Mouse (Mus musculus): Measurements from ENCODE around the gene Mapk6.

The Mapk6 gene

DNA sequence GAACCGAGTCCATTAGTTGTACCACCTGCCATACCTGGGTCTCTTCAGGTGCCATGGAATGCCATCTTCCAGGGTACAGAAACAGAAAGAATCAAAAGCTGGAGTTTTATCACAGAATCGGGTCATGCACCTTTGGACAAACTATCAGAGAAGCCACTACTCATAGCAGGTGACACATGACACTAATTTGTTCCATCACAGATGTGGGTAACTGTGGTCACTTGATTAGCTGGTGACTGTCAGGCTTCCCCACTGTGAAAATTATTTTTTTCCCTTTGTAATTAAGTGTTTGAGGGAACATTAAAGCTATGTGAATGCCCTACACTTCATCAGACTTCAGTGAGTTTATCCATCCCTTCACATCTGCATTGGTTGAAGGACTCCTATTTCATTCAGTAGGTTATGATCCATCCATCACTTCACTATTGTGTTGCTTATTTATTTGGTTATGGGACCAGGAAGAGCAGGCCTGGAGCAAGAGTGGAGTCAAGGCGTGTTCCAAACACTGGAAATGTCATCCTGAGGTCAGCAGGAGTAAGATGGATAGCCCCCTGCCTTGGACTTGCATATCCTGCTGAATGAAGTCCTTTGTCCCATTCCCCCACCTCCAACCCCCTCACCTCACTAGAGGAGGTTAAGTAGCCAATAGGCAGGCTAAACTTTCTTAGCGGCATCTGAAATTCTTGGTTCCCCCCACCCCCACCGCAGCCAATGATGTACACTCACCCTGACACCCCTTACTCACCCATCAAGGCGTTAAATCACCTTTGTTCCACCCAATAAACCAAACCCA lies 14.7 kb upstream of the Mapk6 start:
- peak; percentile 63 for DNase-seq (ENCODE audit: low spot score)

DNA sequence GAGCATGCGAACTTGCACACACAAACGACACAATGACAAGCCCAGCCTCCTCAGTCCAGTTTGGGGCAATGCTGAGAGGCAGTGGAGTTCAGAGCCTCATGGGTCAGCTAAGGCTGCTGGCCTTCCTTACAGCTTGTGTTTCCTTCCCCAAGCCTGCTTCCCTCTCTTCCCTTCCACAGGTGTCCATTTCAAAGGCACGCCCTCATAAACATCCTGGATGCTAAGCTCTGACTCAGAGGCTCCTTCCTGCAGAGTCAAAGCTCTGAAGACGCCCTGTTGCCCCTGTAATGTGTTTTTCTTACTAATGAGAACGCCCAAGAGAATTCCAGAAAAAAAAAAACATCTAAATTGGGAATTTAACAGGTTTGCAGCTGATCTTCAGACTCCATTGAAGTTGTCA lies 13.9 kb upstream of the Mapk6 start:
- no peak for DNase-seq (ENCODE audit: low spot score)

DNA sequence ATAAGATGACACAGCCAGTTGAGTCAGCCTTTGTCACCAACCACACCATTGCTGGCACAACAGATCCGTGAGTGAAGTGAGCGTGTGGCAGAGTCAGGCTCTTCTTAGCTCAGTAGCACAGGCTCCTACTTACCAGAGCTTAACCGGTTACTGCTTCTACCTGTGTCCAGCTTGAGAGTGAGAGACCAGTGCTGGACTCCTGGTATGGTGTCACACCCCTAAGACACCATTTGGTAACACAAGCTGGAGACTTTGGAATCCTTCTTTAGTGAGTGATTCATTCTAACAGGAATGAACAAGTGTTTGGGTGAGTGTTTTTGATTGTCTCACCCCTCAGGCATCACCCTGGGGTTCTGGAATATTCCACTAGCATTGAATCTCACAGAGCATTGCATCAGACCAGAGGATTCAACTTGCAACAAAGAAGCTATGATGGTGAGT lies 12.5 kb upstream of the Mapk6 start:
- no peak for DNase-seq (ENCODE audit: low spot score)

DNA sequence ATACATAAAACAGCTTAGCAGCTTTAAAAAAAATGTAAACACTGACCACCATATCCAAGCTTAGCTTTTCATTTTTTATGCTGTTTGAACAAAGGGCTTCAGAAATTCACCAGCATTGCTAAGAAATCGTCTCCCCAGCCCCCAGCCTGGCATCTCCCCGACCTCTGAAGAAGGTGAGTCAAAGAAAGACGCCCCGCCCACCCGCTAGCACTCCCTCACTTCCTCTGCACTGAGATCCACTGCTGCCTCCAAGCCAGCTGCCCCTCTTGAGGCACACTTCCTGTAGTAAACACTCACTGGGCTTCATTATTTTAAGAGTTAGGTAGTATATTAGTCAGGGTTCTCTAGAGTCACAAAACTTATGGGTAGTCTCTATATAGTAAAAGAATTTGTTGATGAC lies 4.4 kb upstream of the Mapk6 start:
- DNase-seq (ENCODE audit: low spot score): no peak

DNA sequence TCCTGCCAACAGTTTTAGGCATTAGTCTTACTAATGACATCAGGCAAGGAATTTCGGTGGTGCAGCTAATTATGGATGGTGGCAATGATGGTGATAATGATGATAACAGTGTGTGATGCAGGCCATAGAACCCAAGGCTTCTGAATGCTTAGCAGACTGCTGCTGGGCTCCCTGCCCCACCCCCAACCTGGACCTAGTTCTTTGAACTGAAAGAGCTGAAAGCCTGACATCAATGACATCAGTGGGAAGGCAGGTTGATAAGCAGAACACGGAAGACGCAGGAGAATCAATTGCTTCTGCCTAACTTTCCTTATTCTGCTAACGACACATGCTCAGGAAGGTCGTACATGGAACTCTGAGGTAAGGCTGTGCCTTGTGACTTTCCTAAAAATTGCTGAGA lies 3.4 kb upstream of the Mapk6 start:
- DNase-seq (ENCODE audit: low spot score): no peak

DNA sequence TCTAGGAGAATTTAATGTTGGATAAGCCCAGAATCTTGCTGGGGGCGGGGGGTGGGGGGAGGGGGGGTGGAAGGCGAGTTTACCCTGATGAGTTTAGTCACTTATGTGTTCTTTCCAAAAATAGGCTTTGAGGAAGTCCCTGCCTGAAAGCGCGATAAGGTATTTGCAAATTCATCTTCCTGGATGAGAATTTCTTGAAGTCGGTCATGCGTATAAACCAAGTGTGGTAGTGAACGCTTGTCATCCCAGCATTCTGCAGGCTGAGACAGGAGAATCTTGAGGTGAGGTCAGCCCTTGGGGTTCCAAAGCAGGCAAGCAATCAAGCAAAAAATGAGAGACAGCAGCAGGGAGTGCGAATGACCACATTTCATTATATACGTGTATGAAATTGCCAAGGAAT lies 1.8 kb upstream of the Mapk6 start:
- no peak for DNase-seq (ENCODE audit: low spot score)

DNA sequence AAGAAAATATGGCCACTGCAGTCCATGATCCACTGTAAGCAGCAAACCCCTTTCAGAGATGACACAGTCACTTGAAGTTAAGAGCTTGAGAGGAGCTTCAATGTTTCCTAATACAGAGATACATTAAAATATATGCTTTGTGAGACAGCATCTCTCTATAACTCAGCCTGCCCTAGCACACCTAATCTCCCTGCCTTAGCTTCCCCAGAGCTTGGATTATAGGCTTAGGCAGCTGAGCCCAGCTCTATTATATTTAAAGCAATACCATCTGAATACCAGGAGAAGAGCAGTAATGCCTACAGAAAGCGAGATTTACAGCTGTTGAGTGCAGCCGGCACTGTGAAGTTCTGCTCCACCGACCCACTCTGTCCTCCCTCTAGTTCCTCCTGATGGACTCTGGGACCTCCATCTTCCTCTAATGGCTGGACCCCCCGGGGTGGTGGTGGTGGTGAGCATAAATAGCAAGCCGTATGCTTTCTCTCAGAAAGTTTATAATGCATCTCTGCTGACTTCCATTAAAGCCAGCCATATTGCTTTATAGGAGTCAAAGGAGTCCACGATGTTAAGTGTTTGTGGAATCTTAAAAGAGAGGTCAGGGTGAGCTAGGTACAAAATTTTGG lies 1.2 kb upstream of the Mapk6 start:
- DNase-seq (ENCODE audit: low spot score): no peak

DNA sequence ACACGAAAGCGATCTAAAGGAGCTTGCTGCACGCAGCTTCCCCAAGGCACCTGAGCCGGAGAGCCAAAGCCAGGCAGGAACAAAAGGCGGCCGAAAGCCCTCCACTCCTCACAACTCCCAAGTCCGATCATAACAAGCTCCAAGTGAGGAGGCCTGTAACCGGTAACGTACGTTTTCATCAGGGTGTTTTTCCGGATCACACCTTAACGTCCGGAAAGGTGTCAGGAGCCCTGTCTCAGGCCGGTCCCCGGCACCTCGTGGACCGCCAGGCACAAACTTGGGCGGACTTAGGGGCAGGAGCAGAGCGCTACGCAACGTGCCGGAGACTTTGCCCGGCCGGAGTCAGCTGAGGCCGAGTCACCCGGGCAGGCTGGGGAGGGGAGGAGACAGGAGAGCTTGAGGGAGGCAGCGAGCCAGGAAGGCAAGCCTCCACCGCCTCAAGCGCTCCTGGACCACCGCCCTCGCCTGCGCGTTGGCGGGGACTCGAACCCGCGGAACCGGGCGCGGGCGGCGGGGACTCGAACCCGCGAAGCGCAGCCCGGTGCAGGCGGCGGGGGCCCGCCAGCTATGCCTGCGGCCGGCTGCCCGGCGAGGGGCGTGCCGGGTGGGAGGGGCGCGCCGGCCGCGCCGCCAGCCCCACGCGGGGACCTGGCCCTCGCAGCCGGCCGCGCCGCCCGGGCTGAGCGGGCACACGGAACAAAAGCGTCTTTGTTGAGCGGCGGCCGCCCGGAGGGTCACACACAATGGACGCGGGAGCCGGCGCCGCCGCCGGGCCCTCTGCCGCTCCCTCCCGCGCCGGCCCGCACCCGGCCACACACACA lies 564 bp downstream of the Mapk6 start:
- DNase-seq (ENCODE audit: low spot score): peak; percentile 81

DNA sequence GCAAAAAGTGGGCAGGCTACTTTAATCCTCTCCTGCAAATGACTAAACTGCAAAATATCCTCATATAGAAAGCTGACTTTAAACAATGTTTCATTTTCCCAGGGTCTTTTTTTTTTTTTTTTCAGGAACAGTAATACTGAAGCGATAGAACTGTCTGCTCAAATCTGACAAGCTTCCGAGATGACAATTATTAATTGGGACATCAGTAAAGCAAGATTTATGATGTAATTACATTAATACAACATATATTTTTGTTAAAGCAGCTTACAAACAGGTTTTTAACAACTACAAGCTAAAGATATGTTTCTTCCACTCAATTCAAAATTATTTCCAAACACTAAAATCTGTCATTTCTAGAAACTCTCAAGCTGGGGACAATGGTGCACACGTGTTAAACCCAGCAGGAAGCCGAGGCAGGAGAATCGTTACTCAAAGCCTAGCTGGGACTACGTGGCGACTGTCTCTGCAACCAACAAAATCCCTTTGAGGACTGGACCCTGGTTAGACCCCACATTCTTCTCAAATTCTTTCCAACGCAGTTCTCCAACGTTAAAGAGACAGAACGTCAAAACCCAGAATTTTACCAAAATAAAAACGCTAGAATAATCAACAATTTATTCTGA lies 1.5 kb downstream of the Mapk6 start:
- DNase-seq (ENCODE audit: low spot score): peak; percentile 66

DNA sequence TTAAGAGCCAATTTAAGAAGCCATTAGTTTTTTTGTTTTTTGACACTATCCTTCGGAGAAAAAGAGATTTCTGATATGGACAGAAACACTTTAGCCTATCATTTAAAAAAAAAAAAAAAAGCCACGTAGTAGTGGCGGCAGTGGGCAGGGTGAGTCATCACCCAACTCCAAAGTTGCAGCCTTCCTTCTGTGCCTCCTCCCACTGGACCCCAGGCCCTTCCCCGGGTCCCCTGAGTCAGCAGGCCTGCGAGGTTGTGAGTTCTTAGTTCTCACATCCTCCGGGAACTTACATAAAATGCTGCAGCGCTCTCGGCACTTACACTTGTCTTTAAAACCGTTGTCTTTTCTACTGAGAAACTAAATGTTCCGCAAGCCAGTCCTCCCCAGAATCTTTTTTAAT lies 2.0 kb downstream of the Mapk6 start:
- peak; percentile 60 for DNase-seq (ENCODE audit: low spot score)

DNA sequence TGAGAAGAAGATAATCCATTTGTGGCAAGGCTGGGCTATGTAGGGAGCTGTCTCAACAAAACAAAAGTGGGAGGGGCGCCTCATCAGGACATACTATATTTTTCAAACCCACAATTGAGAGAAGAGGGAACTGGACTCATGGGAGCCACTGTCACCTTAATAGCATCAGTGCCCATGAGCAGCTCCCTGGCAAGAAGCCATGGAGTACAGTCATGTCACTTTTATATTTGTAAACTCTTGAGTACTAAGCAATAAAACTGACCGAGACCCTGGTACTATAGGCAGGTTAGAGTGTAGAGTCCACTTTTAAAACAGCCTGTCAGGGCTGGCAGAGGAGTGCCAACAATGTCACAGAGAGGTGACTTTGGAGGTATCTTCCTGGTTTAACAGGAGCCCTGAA lies 3.7 kb downstream of the Mapk6 start:
- no peak for DNase-seq (ENCODE audit: low spot score)

DNA sequence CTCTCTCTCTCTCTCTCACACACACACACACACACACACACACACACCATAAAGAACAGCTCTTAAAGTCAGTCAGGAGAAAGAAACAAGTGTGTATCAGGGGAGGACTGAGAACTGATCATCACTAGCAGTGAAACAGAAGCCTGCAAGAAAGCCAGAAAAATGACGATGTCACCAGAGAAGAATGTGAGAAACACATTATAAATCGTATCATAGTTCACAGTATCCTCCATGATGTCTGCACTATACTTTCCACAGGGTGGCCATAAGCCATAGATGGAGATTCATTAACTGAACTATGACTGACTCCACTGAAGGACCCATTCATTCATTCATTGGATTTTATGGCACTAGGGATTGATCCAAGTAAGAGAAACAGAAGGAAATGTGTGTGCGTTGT lies 6.3 kb downstream of the Mapk6 start:
- DNase-seq (ENCODE audit: low spot score): no peak

DNA sequence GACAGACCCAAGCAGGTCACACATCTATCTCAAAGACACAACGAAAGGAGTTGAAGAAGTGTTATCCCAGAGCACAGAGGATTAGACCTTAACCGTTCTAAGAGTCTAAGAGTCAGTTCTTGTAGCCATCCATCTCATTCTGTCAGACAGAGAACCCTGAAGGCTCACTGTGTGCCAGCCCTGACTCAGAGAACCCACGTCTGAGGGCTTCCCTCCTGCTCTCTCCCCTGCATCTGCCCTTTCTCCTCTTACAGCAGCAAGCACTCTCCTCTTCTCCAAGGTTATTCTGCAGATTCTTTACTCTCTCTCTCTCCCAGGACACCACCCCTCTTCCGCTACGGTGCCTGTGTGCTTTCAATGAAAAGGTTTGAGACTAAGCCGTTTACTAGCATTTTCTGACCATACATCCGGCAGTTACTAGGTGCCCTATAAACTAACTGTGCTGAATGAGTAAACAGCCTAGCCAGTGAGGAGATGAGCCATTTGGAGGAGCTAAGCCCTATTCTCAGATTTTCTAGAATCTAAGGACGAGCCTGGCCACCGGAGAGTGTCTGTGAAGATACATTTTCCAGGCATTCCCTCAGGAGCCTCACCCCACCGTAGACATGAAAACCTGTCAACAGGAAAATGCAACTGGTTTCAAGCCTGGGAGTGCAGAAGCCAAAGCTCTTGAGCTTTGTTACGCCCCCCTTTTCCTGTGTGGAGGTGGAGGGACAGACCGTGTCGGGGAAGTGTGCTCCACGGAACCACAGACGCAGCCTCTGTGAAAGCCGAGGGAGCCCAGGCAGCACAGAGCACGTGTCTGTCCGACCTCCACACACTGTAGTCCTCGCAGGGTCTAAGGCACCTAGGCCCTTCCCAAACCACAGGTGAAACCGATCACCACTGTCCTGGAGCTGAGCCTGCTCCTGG lies 8.0 kb downstream of the Mapk6 start:
- no peak for DNase-seq (ENCODE audit: low spot score)

DNA sequence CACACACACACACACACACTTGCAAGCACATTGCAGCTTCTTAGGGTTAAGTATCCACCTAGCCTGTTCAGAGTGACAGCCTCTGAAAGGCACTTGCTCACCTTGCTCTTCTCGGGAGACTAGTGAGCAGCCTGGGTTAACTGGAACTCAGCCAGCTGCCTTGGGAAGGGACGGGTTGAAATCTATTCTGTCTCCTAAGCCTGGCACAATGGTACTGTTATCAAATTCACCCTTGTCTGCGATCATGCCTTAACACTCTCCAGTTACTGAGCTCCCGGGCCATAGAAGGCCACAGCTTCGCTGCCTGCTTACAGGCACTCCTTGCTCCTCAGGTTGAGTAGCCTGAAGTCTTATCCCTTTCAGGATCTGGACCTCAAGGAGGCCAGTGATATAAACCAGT lies 9.2 kb downstream of the Mapk6 start:
- no peak for DNase-seq (ENCODE audit: low spot score)

DNA sequence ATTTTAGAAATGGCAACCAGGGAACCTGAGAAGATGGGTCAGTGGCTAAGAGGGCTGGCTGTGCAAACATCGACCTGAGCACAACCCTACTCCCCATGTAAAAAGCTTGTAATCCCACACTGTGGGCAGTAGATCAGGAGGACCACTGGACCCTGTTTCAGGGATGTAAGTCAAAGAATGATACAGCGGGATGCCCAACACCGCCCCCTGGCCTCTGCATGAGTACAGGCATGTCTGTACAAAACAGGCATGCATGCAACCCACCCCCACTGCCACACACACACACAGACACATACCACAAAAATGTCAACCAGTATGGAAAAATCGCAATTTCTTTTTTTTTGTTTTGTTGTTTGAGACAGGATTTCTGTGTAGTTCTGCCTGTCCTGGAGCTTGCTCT lies 10.7 kb downstream of the Mapk6 start:
- no peak for DNase-seq (ENCODE audit: low spot score)

DNA sequence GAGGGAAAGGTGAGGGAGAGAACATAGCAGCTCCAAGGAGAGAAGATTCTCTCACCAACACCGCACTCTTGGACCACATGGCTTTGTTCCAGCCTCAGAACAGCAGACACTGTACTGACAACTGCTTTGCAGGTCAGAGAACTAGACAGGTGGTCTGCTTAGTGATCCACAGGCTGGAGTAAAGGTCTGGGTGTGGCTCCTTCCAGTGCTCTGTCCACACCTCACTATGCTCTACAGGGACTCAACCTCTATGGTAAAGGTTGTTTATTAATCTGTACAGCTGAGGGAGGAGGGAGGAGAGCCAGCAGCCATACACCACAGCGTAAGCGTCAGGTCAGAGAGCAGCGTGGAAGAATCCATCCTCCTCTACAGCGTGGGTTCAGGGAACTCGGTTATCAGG lies 13.8 kb downstream of the Mapk6 start:
- DNase-seq (ENCODE audit: low spot score): no peak

DNA sequence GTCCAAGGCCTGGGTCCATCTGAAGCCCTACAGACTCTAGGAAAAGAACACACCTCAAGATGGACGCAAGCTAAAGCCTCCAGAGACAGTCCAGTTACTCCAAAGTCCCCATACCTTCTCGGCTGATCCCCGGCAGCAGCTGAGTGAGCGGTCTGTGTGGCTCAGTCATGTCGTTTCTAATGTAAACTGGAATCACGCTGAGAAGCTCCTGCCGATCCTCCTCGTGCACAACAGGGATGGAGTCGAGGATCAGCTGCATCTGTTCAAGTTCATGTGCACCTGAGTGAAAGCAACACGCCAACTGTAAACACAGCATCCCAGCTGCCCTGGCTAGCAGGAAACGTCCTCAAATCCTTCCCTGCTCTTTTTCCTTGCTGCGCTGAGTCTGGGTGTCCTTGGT lies 16.6 kb downstream of the Mapk6 start:
- DNase-seq (ENCODE audit: low spot score): no peak

DNA sequence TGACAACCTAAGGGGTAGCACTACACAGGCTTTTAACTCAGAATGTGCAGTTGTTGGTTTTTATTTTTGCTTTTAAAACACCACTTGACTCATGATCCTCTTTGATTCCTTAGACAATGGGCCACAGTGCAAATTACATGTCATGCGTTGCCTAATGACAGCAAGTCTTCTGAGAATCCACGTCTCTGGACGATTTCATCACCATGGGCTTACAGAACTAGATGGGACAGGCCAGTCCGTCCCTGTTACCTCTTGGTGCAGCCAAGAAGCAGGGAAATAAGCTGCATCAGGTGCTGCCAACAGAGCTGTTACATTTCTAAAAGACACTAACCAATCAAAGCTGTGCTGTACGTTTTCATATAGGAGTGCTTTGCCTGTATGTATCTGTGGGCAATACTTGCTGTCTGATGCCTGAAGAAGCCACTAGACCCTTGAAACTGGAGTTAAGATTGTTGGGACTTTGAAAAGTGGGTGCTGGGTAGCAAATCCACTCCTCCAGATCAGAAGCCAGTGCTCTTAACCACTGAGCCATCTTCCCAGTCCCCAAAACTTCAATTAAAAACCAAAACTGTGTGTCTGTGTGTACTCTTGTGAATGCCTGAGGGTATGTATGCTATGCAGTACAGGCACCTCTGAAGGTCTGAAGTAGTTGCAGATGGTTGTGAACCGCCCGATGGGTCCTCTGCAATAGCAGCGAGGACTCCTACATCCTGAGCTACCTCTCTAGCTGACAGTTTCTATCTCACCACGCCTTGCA lies 24.4 kb downstream of the Mapk6 start:
- no peak for DNase-seq (ENCODE audit: low spot score)

DNA sequence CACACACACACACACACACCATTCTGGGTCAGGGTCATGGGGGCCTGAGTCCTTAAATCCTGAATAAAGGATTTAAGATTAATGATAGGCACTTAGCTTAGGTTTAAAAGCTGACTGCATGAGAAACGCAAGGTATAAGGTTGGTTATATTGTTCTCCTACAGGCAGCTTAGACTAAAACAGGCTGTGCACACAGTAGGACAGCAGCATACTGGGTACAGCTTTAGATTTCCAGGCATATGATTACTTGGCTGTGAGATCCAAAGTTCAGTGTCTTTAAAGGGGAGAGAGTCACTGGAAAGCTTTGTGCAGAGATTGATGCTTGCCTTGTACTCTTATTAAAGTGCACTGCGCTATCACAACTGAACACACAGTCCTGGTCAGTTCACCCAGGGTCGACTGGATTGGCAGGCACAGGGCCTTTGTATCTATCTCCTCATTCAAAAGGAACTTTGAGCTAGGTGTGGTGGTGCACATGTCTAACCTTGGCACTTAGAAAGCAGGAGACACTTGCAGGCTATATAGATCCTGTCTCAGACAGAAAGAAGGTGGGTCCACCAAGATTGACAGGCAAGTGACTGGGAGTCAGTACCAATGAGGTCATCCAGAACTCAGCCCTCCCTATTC lies 25.4 kb downstream of the Mapk6 start:
- DNase-seq (ENCODE audit: low spot score): no peak

DNA sequence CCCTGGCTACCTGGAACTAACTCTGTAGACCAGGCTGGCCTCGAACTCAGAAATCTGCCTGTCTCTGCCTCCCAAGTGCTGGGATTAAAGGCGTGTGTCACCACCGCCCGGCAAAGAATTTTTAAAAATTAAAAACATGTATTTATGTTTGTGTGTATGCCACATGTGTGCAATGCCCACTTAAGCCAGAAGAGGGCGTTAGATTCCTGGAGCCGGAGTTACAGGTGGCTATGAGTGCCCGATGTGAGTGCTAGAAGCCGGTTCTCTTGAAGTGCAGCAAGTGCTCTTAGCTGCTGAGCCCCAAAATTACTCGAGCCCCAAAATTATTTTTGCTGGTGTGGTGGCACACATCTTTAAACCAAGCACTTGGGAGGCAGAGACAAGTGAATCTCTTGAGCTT lies 26.0 kb downstream of the Mapk6 start:
- DNase-seq (ENCODE audit: low spot score): no peak
